Mouse (Mus musculus): ENCODE results near the gene Mettl8. TPM values are rescaled to one million over a fixed set of nuclear protein-coding genes. Genes with fewer than 3 reads are reported as not detected.
A peak's percentile ranks its signal among the peaks of the same experiment; 100 is the strongest.

Gene Mettl8
- polyA plus RNA-seq, 1 experiment from 2014 or later = 9.2 TPM

GRCm38 (mm10) chr2:70978271-70978670 lies 77.1 kb downstream of the Mettl8 start:
- H3K9ac ChIP-seq = no peak overlapping the region
- 0 out of 2 replicates have a peak, but pooled peaks cover 5% of the 10 kb centered on the region for H3K4me1 ChIP-seq (replicated peaks)
- H3K9me3 ChIP-seq (replicated peaks) = no peaks in the 10 kb centered on the region
- no peak overlapping the region; the same call in 1 of the 2 replicates for H3K27ac ChIP-seq
- no peaks in the 10 kb centered on the region for H3K36me3 ChIP-seq
- no peaks in the 10 kb centered on the region for H3K27me3 ChIP-seq
- no peak for ATAC-seq (replicated peaks; ENCODE audit: insufficient number of reproducible peaks, insufficient read depth, low FRiP score, low read depth)
- no peak overlapping the region for H3K4me3 ChIP-seq
- 49% methylated on average over 5 of the region's 5 CpGs for WGBS
- H3K4me2 ChIP-seq = no peak overlapping the region

DNA sequence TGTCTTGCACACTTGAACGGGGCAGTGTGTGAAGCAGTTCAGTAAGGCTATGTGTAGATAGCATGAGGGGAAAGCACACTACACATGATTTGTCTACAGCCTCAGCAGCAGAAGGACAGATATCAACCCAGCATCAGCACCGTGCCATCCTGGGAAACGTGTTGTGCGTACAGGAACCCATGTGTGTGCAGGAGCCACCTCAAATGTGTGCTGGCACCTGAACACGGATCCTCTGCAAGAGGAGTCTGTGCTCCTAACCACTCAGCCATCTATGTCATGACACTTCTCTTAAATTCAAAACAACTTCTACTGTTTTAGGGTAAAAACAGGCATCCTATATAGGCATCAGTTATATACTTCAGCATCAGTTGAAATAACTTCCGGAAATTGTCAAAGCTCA lies 80.6 kb downstream of the Mettl8 start:
- Histone ChIP-seq H3K9ac (no peak overlapping the region), H3K4me1 (replicated peaks) (peaks cover 12% of the 10 kb centered on the region), H3K4me2 (no peak overlapping the region), H3K27ac (no peak overlapping the region), H3K9me3 (replicated peaks) (no peaks in the 10 kb centered on the region), H3K4me3 (no peak overlapping the region), H3K27me3 (no peaks in the 10 kb centered on the region), H3K36me3 (no peaks in the 10 kb centered on the region)
- ATAC-seq (replicated peaks; ENCODE audit: insufficient number of reproducible peaks, insufficient read depth, low FRiP score, low read depth) = no peak
- WGBS = 91% methylated on average over 6 of the region's 6 CpGs

DNA sequence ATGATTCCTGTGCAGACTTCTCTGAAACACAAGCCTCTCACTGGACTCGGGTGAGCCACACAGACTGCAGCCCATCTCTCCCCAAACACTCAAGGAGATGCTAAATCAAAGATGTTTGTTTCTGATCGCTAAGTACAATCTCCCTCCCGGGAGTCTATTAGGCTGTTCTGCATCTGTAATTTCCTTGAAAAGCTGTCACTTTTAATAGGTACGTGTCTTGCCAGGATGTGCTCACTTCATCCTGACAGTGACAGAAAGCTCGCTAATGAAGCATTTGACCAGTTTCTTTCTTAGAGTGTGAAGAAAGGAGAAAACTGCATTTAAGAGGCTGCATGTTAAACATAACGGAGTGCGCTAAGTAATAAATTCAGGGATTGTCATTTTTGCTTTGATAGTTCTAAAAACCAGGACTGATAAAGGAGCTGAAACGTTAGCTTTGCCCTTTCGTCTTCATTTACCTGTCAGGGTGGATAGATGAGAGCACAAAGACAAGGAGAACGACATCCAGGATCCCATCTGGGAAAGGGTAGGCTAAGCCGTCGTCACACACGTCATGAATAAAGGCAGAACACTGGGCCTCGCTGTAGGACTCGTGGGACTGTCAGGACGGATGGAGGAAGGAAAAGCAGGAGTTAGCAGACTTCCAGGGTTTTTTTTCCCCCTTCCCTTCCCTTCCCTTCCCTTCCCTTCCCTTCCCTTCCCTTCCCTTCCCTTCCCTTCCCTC lies 82.4 kb downstream of the Mettl8 start:
- Histone ChIP-seq H3K9ac (no peak overlapping the region), H3K4me2 (no peak overlapping the region), H3K36me3 (no peaks in the 10 kb centered on the region), H3K4me1 (replicated peaks) (peaks cover 17% of the 10 kb centered on the region), H3K9me3 (replicated peaks) (no peaks in the 10 kb centered on the region), H3K27me3 (no peaks in the 10 kb centered on the region), H3K27ac (no peak overlapping the region), H3K4me3 (no peak overlapping the region)
- 67% methylated on average over 16 of the region's 16 CpGs for WGBS
- no peak for ATAC-seq (replicated peaks; ENCODE audit: insufficient number of reproducible peaks, insufficient read depth, low FRiP score, low read depth)

GRCm38 (mm10) chr2:70970158-70970741 lies 85.1 kb downstream of the Mettl8 start:
- no peaks in the 10 kb centered on the region for H3K9me3 ChIP-seq (replicated peaks)
- no peaks in the 10 kb centered on the region for H3K27me3 ChIP-seq
- peak overlapping the region; percentile 37; the same call in 1 of the 2 replicates for H3K27ac ChIP-seq
- WGBS = 31% methylated on average over 7 of the region's 7 CpGs
- no peaks in the 10 kb centered on the region for H3K36me3 ChIP-seq
- H3K4me3 ChIP-seq = no peak overlapping the region
- H3K4me2 ChIP-seq = no peak overlapping the region
- H3K4me1 ChIP-seq (replicated peaks) = peaks cover 17% of the 10 kb centered on the region
- no peak overlapping the region for H3K9ac ChIP-seq
- peak; percentile 70 for ATAC-seq (replicated peaks; ENCODE audit: insufficient number of reproducible peaks, insufficient read depth, low FRiP score, low read depth)

- WGBS = 56% methylated on average over 2 of the region's 2 CpGs
- no peak overlapping the region for H3K9ac ChIP-seq
These were observed 87.1 kb downstream of the Mettl8 start for GRCm38 (mm10) chr2:70968305-70968704.

GRCm38 (mm10) chr2:70967216-70967615 lies 88.2 kb downstream of the Mettl8 start:
- no peak overlapping the region for H3K27ac ChIP-seq
- no peak overlapping the region for H3K9ac ChIP-seq
- H3K4me1 ChIP-seq (replicated peaks) = peaks cover 17% of the 10 kb centered on the region
- 84% methylated on average over 1 of the region's 1 CpGs for WGBS
- H3K27me3 ChIP-seq = no peaks in the 10 kb centered on the region
- H3K4me3 ChIP-seq = no peak overlapping the region
- H3K36me3 ChIP-seq = no peaks in the 10 kb centered on the region
- ATAC-seq (replicated peaks; ENCODE audit: insufficient number of reproducible peaks, insufficient read depth, low FRiP score, low read depth) = no peak
- H3K4me2 ChIP-seq = no peak overlapping the region
- H3K9me3 ChIP-seq (replicated peaks) = no peaks in the 10 kb centered on the region

More at GRCm38 (mm10) chr2:70968305-70968704, 87.1 kb downstream of the Mettl8 start:
- Histone ChIP-seq H3K36me3 (no peaks in the 10 kb centered on the region), H3K4me1 (replicated peaks) (peaks cover 17% of the 10 kb centered on the region), H3K4me2 (no peak overlapping the region), H3K9me3 (replicated peaks) (no peaks in the 10 kb centered on the region), H3K27me3 (no peaks in the 10 kb centered on the region), H3K27ac (no peak overlapping the region), H3K4me3 (no peak overlapping the region)
- ATAC-seq (replicated peaks; ENCODE audit: insufficient number of reproducible peaks, insufficient read depth, low FRiP score, low read depth) = no peak

- WGBS = 85% methylated on average over 2 of the region's 2 CpGs
- Histone ChIP-seq H3K27me3 (no peaks in the 10 kb centered on the region), H3K4me1 (replicated peaks) (0 out of 2 replicates have a peak, but pooled peaks cover 10% of the 10 kb centered on the region), H3K27ac (no peak overlapping the region), H3K9me3 (replicated peaks) (no peaks in the 10 kb centered on the region), H3K4me2 (no peak overlapping the region), H3K9ac (no peak overlapping the region), H3K36me3 (no peaks in the 10 kb centered on the region), H3K4me3 (no peak overlapping the region)
- ATAC-seq (replicated peaks; ENCODE audit: insufficient number of reproducible peaks, insufficient read depth, low FRiP score, low read depth) = no peak
These were observed 90.6 kb downstream of the Mettl8 start for GRCm38 (mm10) chr2:70964809-70965208.

- Histone ChIP-seq H3K4me3 (no peak overlapping the region), H3K36me3 (no peaks in the 10 kb centered on the region), H3K9me3 (replicated peaks) (no peaks in the 10 kb centered on the region), H3K27me3 (no peaks in the 10 kb centered on the region), H3K4me2 (no peak overlapping the region), H3K27ac (no peak overlapping the region), H3K9ac (no peak overlapping the region), H3K4me1 (replicated peaks) (no peaks in the 10 kb centered on the region)
- no peak for ATAC-seq (replicated peaks; ENCODE audit: insufficient number of reproducible peaks, insufficient read depth, low FRiP score, low read depth)
- 88% methylated on average over 1 of the region's 1 CpGs for WGBS
These were observed 92.5 kb downstream of the Mettl8 start for GRCm38 (mm10) chr2:70962921-70963320.

DNA sequence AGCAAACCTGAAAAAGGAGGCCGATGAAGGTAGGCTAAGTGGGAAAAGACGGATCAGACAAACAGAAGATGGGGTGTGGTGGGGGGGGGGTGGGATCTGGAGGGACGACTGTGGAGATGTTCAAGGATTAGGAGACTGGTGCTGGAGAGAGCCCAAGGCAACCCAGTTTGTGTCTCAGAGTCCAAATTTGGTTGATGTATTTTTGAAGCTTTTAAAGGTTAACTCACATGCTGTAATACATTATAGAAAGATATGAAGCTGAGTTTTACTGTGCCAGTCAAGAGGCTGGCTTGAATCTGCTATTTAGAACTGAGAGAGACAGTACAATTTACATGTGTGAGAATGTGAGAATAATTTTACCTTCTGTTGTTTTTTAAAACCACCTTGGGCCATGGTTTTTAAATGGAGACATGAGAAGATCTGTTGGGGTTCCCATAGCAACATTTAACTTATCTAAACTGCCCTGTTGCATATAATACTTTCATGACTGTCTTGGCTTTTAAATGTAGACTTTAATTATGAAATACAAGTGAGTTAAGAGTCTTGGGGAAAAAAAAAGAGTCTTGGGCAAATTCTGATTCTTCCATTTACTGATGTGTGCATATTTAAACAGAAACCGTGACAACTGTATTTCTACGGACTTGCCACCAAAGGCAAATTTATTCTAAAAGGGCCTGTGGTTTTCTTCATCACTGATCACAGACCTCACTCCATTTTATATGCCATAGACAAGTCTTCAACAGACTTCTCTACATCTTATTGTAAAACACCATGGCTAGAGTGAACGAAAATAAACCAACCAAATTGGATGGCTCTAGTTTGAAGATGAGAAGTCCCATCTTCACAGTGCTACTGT lies 94.1 kb downstream of the Mettl8 start:
- Histone ChIP-seq H3K4me2 (no peak overlapping the region), H3K27ac (no peak overlapping the region), H3K9me3 (replicated peaks) (no peaks in the 10 kb centered on the region), H3K9ac (no peak overlapping the region), H3K27me3 (no peaks in the 10 kb centered on the region), H3K36me3 (no peaks in the 10 kb centered on the region), H3K4me1 (replicated peaks) (no peaks in the 10 kb centered on the region), H3K4me3 (no peak overlapping the region)
- 81% methylated on average over 6 of the region's 6 CpGs for WGBS
- ATAC-seq (replicated peaks; ENCODE audit: insufficient number of reproducible peaks, insufficient read depth, low FRiP score, low read depth) = no peak

DNA sequence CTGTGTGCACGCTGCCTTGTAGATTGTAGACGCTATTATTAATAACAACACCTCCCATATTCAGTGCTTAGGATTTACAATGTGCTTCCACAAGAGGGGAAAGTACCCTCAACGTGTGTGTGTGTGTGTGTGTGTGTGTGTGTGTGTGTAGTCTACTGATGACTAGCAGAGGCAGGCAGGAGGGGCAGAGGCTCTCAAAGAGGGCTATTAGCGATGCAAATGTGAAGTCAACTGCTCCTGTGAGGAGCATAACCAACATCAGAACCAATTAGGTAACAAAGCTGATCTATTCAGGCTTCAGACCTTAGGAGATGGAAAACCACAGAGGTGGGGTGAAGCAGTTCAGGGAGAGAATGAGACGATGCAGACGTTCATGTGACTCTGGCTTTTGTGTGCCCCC lies 95.3 kb downstream of the Mettl8 start:
- H3K36me3 ChIP-seq = no peaks in the 10 kb centered on the region
- no peak overlapping the region for H3K4me3 ChIP-seq
- no peaks in the 10 kb centered on the region for H3K27me3 ChIP-seq
- H3K9ac ChIP-seq = no peak overlapping the region
- no peaks in the 10 kb centered on the region for H3K4me1 ChIP-seq (replicated peaks)
- no peaks in the 10 kb centered on the region for H3K9me3 ChIP-seq (replicated peaks)
- 75% methylated on average over 6 of the region's 6 CpGs for WGBS
- no peak overlapping the region for H3K27ac ChIP-seq
- ATAC-seq (replicated peaks; ENCODE audit: insufficient number of reproducible peaks, insufficient read depth, low FRiP score, low read depth) = no peak
- H3K4me2 ChIP-seq = no peak overlapping the region

- Histone ChIP-seq H3K27me3 (no peaks in the 10 kb centered on the region), H3K9me3 (replicated peaks) (no peaks in the 10 kb centered on the region), H3K4me3 (no peak overlapping the region), H3K36me3 (no peaks in the 10 kb centered on the region), H3K4me1 (replicated peaks) (no peaks in the 10 kb centered on the region), H3K9ac (no peak overlapping the region), H3K4me2 (no peak overlapping the region), H3K27ac (no peak overlapping the region)
- WGBS = 73% methylated on average over 7 of the region's 7 CpGs
- ATAC-seq (replicated peaks; ENCODE audit: insufficient number of reproducible peaks, insufficient read depth, low FRiP score, low read depth) = no peak
These were observed 96.0 kb downstream of the Mettl8 start for GRCm38 (mm10) chr2:70959337-70959736.
